Mouse (Mus musculus): ENCODE results near the gene Zeb2. TPM values are rescaled to one million over a fixed set of nuclear protein-coding genes. Genes with fewer than 3 reads are reported as not detected.

The Zeb2 gene
- polyA plus RNA-seq, 1 experiment: 73.5 TPM

DNA sequence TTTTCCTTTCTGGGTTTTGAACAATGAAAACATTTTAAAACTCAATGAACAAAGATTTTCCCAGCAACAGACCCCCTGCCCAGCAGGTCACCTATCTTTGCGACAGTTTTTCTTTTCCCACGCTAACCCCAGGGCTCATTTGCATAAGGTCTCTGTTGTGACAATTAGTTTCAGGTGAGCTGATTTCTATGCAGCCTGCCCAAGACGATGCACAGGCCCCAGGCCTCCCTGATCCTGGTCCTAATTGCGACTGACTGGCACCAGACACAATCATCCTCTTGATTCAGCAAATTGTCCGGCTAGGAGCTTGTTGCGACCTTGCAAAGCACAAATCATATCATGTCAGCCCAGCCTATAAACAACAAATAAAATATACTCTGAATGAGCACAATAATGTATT lies 44.2 kb downstream of the Zeb2 start:
- no peak overlapping the region for H3K4me3 ChIP-seq (ENCODE audit: insufficient read depth, low read length)
- no peak overlapping the region for H3K27ac ChIP-seq (ENCODE audit: insufficient read depth, low read length)
- TF ChIP-seq CTCF (IDR thresholded peaks at IDR 0.05; ENCODE audit: borderline replicate concordance, insufficient read depth, low read length): no peak
- no peak for TF ChIP-seq POLR2A (IDR thresholded peaks at IDR 0.05; ENCODE audit: low read depth, low read length)
- peaks cover 14% of the 10 kb centered on the region for H3K4me1 ChIP-seq (ENCODE audit: control insufficient read depth, insufficient read depth, low read length)

DNA sequence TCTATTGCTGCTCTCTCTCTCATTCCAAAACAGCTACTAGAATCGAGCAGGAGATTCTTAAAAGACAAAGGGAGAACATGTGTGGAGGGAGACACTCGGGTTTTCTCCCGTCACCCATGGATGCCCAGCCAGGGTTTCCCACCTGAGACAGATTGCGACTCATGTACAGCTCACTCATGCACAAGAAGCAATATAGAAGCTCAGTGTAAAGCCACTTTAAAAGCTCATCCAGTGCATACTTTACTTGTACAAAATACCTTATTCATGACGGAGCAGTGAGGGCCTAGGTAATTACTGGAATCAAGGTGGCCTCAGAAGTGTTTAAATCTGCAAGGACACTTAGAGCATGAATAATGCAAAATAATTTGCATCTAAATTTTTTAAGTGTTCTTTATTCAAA lies 45.9 kb downstream of the Zeb2 start:
- H3K4me1 ChIP-seq (ENCODE audit: control insufficient read depth, insufficient read depth, low read length): peaks cover 18% of the 10 kb centered on the region
- TF ChIP-seq CTCF (IDR thresholded peaks at IDR 0.05; ENCODE audit: borderline replicate concordance, insufficient read depth, low read length) (no peak), POLR2A (IDR thresholded peaks at IDR 0.05; ENCODE audit: low read depth, low read length) (no peak)
- H3K27ac ChIP-seq (ENCODE audit: insufficient read depth, low read length): peak overlapping the region; percentile 44; the same call in 1 of the 2 replicates
- H3K4me3 ChIP-seq (ENCODE audit: insufficient read depth, low read length): no peak overlapping the region

GRCm38 (mm10) chr2:45070612-45071276 lies 46.5 kb downstream of the Zeb2 start:
- Histone ChIP-seq H3K4me3 (ENCODE audit: insufficient read depth, low read length) (no peak overlapping the region), H3K27ac (ENCODE audit: insufficient read depth, low read length) (peak overlapping the region; percentile 44; the same call in 1 of the 2 replicates), H3K4me1 (ENCODE audit: control insufficient read depth, insufficient read depth, low read length) (peaks cover 18% of the 10 kb centered on the region)
- TF ChIP-seq CTCF (IDR thresholded peaks at IDR 0.05; ENCODE audit: borderline replicate concordance, insufficient read depth, low read length) (no peak), POLR2A (IDR thresholded peaks at IDR 0.05; ENCODE audit: low read depth, low read length) (no peak)

DNA sequence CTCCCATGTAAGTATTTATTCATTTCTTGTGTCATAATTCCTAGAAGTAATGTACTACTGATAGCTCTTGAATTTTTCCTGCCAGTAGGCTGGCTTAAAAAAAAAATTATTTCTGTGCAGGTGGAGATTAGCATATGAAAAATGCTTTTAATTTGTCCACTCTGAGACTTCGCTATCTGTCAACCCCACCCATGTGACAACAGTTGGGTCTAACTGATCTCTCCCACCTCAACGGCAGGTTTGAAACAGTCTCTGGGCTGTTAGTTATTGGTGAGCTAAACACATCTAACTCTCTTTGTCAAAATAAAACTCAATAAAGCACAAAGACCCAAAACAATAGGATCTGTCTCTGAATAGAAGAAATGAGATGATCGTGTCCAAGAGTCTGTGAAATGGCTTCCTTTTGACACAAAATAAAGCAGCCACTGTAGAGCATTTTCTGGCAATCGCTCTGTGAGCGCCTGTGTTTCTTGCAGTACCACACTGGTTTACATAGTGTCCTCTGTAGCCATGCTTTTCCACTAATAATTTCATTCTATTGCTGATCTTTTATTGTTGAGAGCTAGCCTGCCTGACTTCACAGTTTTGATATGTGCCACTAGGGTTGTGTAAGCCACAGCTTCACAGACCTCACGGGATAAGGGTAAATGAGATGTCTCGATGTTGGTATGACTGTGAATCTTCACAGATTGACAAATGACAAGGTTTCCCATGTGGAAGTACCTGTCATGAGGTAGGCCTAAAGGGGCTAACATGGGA lies 48.2 kb downstream of the Zeb2 start:
- no peak for TF ChIP-seq POLR2A (IDR thresholded peaks at IDR 0.05; ENCODE audit: low read depth, low read length)
- TF ChIP-seq CTCF (IDR thresholded peaks at IDR 0.05; ENCODE audit: borderline replicate concordance, insufficient read depth, low read length): no peak
- Histone ChIP-seq H3K27ac (ENCODE audit: insufficient read depth, low read length) (no peak overlapping the region), H3K4me3 (ENCODE audit: insufficient read depth, low read length) (no peak overlapping the region), H3K4me1 (ENCODE audit: control insufficient read depth, insufficient read depth, low read length) (peaks cover 13% of the 10 kb centered on the region)

DNA sequence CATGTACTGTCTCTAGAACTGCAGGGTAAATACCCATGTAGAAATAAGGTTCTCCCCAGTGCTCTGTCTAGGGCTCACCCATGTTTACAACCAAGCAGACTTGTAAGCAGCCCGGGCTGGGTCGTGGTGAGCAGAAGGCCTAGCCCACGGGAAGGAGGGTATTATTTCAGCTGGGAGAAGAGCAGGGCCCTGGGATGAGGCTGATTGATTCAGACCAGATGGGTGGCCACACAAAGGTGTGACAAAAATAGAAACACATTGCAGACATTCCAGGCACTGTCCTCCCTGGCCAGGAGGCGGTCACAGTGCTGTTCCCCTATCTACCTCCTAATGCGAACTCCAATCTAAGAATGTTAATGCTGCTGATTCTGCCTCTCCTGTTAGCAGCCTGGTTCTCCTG lies 50.1 kb downstream of the Zeb2 start:
- H3K4me1 ChIP-seq (ENCODE audit: control insufficient read depth, insufficient read depth, low read length): peaks cover 15% of the 10 kb centered on the region

DNA sequence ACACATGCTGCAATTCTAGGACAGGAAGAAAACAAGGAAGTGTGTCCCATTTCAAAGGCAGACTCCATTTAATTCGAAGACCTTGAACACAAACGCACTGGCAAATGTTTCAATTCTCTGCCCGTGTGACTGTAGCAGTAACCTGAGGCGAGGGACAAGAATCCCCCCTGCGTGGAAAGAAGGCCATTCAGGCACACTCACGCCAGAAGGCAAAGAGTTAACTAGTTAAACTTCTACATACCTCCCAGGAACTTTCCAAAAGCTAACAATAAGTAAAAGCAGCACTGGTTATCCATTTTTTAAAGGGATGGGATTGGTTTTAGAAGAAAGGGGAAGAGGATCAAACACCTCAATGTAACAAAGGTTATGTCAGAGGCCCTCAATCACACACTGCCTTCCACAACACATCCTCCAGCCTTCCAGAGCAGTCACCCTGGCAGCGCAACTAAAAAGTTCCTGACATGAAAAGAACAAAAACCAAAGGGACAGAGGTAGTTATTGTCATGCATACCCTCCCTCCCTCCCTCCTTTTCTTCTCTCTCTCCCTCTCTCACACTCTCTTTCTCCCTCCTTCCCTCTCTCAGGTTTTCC lies 53.8 kb downstream of the Zeb2 start:
- Histone ChIP-seq H3K27ac (ENCODE audit: insufficient read depth, low read length) (no peak overlapping the region), H3K4me1 (ENCODE audit: control insufficient read depth, insufficient read depth, low read length) (peaks cover 8% of the 10 kb centered on the region)

More for the DNA sequence above, 50.1 kb downstream of the Zeb2 start:
- no peak for TF ChIP-seq CTCF (IDR thresholded peaks at IDR 0.05; ENCODE audit: borderline replicate concordance, insufficient read depth, low read length)
- no peak for TF ChIP-seq POLR2A (IDR thresholded peaks at IDR 0.05; ENCODE audit: low read depth, low read length)
- Histone ChIP-seq H3K27ac (ENCODE audit: insufficient read depth, low read length) (0 out of 2 replicates have a peak overlapping the region, but pooled peaks have one; percentile 27), H3K4me3 (ENCODE audit: insufficient read depth, low read length) (no peak overlapping the region)

DNA sequence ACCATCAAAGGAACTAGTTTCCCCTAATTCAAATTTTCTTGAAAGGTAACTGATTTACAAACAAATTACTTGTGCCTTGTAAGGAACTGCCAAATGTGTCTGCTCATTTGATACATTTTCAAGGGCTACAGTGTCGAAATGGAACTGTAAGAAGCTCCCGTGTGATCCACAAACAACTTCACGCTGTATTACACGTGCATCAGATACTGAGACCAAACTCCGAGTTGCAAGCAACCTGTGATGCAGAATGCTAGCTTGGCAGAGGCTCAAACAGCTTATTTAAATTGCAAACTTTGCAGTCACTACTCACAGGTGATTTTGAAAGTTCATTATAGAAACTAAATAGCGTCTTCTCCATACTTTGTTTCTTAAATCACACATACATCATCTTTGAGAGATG lies 55.1 kb downstream of the Zeb2 start:
- TF ChIP-seq CTCF (IDR thresholded peaks at IDR 0.05; ENCODE audit: borderline replicate concordance, insufficient read depth, low read length): no peak
- TF ChIP-seq POLR2A (IDR thresholded peaks at IDR 0.05; ENCODE audit: low read depth, low read length): no peak
- no peak overlapping the region for H3K4me3 ChIP-seq (ENCODE audit: insufficient read depth, low read length)

More for the DNA sequence above, 53.8 kb downstream of the Zeb2 start:
- TF ChIP-seq POLR2A (IDR thresholded peaks at IDR 0.05; ENCODE audit: low read depth, low read length): no peak
- no peak for TF ChIP-seq CTCF (IDR thresholded peaks at IDR 0.05; ENCODE audit: borderline replicate concordance, insufficient read depth, low read length)
- no peak overlapping the region for H3K4me3 ChIP-seq (ENCODE audit: insufficient read depth, low read length)

GRCm38 (mm10) chr2:45060768-45061167 lies 56.4 kb downstream of the Zeb2 start:
- Histone ChIP-seq H3K4me1 (ENCODE audit: control insufficient read depth, insufficient read depth, low read length) (peaks cover 6% of the 10 kb centered on the region), H3K4me3 (ENCODE audit: insufficient read depth, low read length) (no peak overlapping the region), H3K27ac (ENCODE audit: insufficient read depth, low read length) (no peak overlapping the region)
- no peak for TF ChIP-seq CTCF (IDR thresholded peaks at IDR 0.05; ENCODE audit: borderline replicate concordance, insufficient read depth, low read length)
- no peak for TF ChIP-seq POLR2A (IDR thresholded peaks at IDR 0.05; ENCODE audit: low read depth, low read length)

More for the DNA sequence above, 55.1 kb downstream of the Zeb2 start:
- Histone ChIP-seq H3K27ac (ENCODE audit: insufficient read depth, low read length) (no peak overlapping the region), H3K4me1 (ENCODE audit: control insufficient read depth, insufficient read depth, low read length) (peaks cover 2% of the 10 kb centered on the region; the same call in 1 of the 2 replicates)

- TF ChIP-seq POLR2A (IDR thresholded peaks at IDR 0.05; ENCODE audit: low read depth, low read length) (no peak), CTCF (IDR thresholded peaks at IDR 0.05; ENCODE audit: borderline replicate concordance, insufficient read depth, low read length) (no peak)
- H3K27ac ChIP-seq (ENCODE audit: insufficient read depth, low read length): no peak overlapping the region
- no peak overlapping the region for H3K4me3 ChIP-seq (ENCODE audit: insufficient read depth, low read length)
- H3K4me1 ChIP-seq (ENCODE audit: control insufficient read depth, insufficient read depth, low read length): peaks cover 8% of the 10 kb centered on the region
These were observed 57.0 kb downstream of the Zeb2 start for GRCm38 (mm10) chr2:45060202-45060601.

All from embryonic fibroblast, embryonic 13.5 days (primary cell).